ENCODE assay signal across 9 mouse cellular contexts in genomic region chr4:133408006-133408405, GRCm38 (mm10). TPM values are rescaled to one million over a fixed set of nuclear protein-coding genes. Genes with fewer than 3 reads are reported as not detected.
DNase-seq lines count a peak whose midpoint lies in the region; ATAC-seq lines count a peak whose summit lies in the region.
"Had no signal": no experiment of that assay in that cellular context is flagged by ENCODE, and none has a peak within 500 bp of the region (broad histone marks: within the 10 kb centered on the region; RNA-seq: fewer than 3 reads in every experiment).

No protein-coding gene starts in this region.

- WGBS in forebrain, embryonic 12.5 days: 78% methylated on average over 7 of the region's 7 CpGs
- WGBS in limb, embryonic 15.5 days: 47% methylated on average over 7 of the region's 7 CpGs

- no peaks in the 10 kb centered on the region for H3K9me3 ChIP-seq in forebrain, embryonic 12.5 days
- no peaks in the 10 kb centered on the region for H3K9me3 ChIP-seq in limb, embryonic 15.5 days

- DNase-seq in kidney, adult 18-20 months: peak; percentile 26
- no peak for DNase-seq in kidney, postnatal 36 days
- DNase-seq in ZHBTc4 (ENCODE audit: low read depth, low spot score) (peak; percentile 60), adipocyte (ENCODE audit: low spot score) (no peak)
- DNase-seq in c-Kit-positive CD71-positive TER-119-positive erythroid progenitor cells, embryonic 14.5 days (ENCODE audit: low spot score): no peak
- DNase-seq: cerebellum, adult 11-12 months had no signal

- no peak overlapping the region for H3K9ac ChIP-seq in forebrain, embryonic 12.5 days
- no peak overlapping the region for H3K9ac ChIP-seq in limb, embryonic 15.5 days

- no peak overlapping the region for H3K4me2 ChIP-seq in forebrain, embryonic 12.5 days
- no peak overlapping the region for H3K4me2 ChIP-seq in limb, embryonic 15.5 days

- no peak for ATAC-seq in forebrain, embryonic 12.5 days (ENCODE audit: low FRiP score)
- ATAC-seq in limb, embryonic 15.5 days (ENCODE audit: insufficient number of reproducible peaks, low FRiP score, low TSS enrichment, low read depth): peak; percentile 43; the same call in 1 of the 2 replicates
- ATAC-seq in inflammation-experienced regulatory T-cells, adult 6 months: no peak

- H3K27ac ChIP-seq in forebrain, embryonic 12.5 days: 0 out of 2 replicates have a peak overlapping the region, but pooled peaks have one; percentile 44
- H3K27ac ChIP-seq in limb, embryonic 15.5 days: peak overlapping the region; percentile 85

- no peaks in the 10 kb centered on the region for H3K27me3 ChIP-seq in forebrain, embryonic 12.5 days
- no peaks in the 10 kb centered on the region for H3K27me3 ChIP-seq in limb, embryonic 15.5 days

- peaks cover 22% of the 10 kb centered on the region for H3K4me1 ChIP-seq in forebrain, embryonic 12.5 days
- H3K4me1 ChIP-seq in limb, embryonic 15.5 days: peaks cover 43% of the 10 kb centered on the region

- peaks cover 7% of the 10 kb centered on the region for H3K36me3 ChIP-seq in forebrain, embryonic 12.5 days (replicated peaks)
- peaks cover 14% of the 10 kb centered on the region for H3K36me3 ChIP-seq in limb, embryonic 15.5 days

- no peak overlapping the region for H3K4me3 ChIP-seq in forebrain, embryonic 12.5 days (replicated peaks)
- H3K4me3 ChIP-seq in limb, embryonic 15.5 days: no peak overlapping the region

RNA-seq across cellular contexts. Expression of gene Slc9a1, which starts 38.5 kb away (rescaled TPM):
- polyA plus RNA-seq in forebrain, embryonic 12.5 days (2016; fragmentation: Nextera tagmentation; extraction: Ambion mirVana): 7.2 and 8.3 TPM in 2 replicates
- polyA plus RNA-seq in limb, embryonic 15.5 days (2015; fragmentation: Nextera tagmentation; extraction: Ambion mirVana): 10.1 and 10.9 TPM in 2 replicates
- 10 to 100 TPM; 13.1 to 14.8 (median 13.3) TPM for polyA plus RNA-seq in inflammation-experienced regulatory T-cells, adult 6 months (2017; shearing (Covaris generic))

RNA-seq across cellular contexts. Expression of gene Wdtc1, which starts 54.7 kb away (rescaled TPM):
- 21.1 and 22.9 TPM in 2 replicates for polyA plus RNA-seq in forebrain, embryonic 12.5 days (2016; fragmentation: Nextera tagmentation; extraction: Ambion mirVana)
- 13.9 TPM in 2 replicates for polyA plus RNA-seq in limb, embryonic 15.5 days (2015; fragmentation: Nextera tagmentation; extraction: Ambion mirVana)
- 10 to 100 TPM in 1 of 3 experiments, 1 to 10 TPM in 2; 5.0 to 10.2 (median 8.8) TPM for polyA plus RNA-seq in inflammation-experienced regulatory T-cells, adult 6 months (2017; shearing (Covaris generic))

Comparison
In these comparisons a context has a peak if more than half of its experiments do, and no peak if none do; other contexts are left out.
1. DNase-seq: peak in kidney, adult 18-20 months (single experiment) and ZHBTc4 (single experiment); none in kidney, postnatal 36 days (0 of 2), c-Kit-positive CD71-positive TER-119-positive erythroid progenitor cells, embryonic 14.5 days (single experiment) and adipocyte (single experiment).